Mouse (Mus musculus) MEL-GATA-1-ER (cell line): ENCODE measurements around the gene Plk5.

Source experiments
- DNase-seq: peaks from one replicate; pipeline ENCODE4 v3.0.0-alpha.2; 2012; ENCODE audit warnings: low read depth; ENCODE audit errors: extremely low read depth

Plk5 gene

DNA sequence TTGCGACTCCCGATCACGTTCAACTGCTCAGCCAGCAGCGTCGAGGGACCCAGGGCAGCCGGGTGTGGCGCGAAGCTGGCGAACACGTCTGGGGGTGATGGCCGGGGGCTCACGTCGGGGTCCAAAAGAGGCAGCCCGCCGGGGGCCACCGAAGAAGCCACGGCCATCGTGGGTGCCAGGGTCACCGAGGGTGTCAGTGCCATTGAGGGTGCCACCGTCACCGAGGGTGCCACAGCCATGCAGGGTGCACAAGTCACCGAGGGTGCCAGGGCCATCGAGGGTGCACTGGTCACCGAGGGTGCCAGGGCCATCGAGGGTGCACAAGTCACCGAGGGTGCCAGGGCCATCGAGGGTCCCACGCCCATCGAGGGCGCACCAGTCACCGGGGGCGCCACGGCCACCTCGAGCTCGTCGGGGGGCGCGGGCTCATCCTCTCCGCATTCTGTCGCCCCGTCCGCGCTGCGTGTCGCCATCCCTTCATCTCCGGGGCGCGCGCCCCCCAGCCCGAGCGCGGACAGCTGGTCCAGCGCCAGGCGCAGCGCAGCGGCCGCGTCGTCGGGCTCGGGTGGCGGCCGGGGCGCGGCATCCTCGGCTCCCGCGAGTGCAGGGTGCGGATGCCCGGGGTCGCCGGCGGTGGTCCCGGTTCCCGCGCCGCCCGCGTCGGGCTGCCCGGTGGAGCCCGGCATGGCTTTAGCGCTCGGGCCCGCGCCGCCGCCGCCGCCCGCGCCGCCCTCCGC lies 30.6 kb downstream of the Plk5 start:
- no peak for DNase-seq

DNA sequence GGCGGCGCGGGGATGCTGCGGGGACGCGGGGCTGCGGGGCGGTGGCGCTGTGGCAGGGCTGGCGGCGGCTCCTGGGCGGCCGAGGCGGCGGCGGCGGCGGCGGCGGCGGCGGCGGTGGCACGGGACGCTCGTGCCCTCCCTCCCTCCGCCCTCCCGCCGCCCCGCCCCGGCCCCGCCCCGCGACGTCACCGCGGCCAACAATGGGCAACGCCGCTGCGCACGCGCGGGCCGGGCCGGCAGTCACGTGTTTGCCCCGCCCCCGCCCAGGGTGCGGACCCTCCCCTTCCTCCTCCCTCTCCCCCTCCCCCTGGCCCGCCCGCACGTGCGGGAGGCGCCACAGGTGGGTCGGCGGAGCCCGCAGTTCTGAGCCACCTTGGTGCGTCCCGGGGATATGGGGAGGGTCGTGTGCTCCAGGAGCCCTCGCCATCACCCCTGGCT lies 31.3 kb downstream of the Plk5 start, which contains the start of gene Mex3d:
Gene Mex3d (minus strand): TSS at position 138 of the 438 bp plus-strand sequence.
- DNase-seq, result no peak

DNA sequence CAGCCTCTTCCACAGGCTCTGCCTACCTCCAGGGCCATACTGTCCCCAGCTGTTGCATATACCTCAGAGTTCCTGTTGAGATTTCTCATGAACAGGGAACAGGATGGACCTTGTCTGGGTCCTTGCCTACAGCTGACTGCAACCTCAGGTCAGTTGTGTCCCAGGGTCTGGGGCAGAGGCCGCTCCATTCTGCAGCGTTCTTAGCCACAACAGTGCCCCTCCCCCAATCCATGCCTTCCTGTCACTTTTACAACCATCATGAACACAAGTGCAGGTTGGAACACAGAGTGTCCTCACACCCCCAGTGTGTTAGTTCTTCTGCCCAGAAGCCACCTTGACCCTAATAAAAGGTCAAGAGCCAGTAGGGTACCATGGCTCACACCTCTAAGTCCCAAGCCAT lies 32.5 kb downstream of the Plk5 start:
- no peak for DNase-seq

DNA sequence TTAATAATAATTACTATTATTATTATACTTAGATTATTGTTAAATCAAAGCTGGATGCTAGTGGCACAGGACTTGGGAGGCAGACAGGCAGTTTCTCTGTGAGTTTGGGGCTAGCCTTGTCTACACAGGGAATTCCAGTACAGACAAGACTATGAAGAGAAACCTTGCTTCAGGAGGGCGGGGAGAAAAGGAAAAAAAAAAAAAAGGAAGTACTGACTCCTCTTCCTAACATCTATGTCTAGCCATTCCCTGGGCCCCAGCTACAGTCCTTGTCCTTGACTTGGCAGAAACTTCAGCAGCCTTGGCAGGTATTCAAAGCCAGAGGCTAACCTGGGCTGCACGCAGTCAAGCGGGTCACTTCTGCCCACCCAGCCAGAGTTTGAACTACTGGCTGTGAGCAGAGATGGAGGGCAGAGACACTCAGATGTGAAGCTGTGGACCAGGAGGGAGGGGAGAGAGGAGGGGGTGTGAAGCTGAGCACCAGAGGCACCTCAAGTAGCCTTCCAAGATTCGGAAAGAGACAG lies 33.0 kb downstream of the Plk5 start:
- no peak for DNase-seq

DNA sequence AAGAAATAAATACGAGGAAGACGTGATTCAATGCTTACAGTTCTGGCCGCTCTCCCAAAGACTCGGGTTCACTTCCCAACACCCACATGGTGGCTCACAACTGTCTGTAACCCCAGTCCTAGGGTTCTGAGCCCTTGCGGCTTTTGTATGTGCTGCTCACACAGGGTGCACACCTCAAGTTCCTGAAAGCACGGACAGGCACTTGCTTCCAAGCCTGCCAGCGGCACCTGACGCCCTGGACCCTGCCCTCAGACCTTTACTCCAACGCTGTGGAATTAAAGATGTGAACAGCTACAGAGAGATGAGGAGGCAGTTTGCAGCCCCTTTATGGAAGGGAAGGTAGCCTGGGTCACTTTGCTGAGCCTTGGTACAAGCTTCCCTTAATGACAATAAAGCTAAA lies 34.4 kb downstream of the Plk5 start:
- DNase-seq, result no peak

DNA sequence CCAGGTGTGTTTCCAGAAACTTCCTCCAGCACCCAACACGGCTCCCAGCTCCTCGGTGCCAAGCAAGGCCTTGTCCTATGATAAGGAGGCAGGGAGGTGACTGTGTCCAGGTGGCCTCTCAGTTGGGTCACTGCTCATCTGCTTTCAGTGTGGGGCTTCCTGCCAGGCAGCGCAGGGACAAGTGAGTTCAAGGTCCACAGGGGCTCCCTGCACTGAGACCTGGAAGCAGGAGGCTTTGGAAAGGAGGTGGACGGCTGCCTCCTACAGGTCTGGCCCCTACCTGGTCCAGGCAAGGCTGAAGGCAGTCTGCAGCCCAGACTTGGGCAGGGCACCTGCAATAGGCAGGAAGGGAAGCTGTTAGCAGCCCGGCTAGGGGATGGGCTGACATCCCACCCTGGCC lies 36.4 kb downstream of the Plk5 start:
- no peak for DNase-seq

DNA sequence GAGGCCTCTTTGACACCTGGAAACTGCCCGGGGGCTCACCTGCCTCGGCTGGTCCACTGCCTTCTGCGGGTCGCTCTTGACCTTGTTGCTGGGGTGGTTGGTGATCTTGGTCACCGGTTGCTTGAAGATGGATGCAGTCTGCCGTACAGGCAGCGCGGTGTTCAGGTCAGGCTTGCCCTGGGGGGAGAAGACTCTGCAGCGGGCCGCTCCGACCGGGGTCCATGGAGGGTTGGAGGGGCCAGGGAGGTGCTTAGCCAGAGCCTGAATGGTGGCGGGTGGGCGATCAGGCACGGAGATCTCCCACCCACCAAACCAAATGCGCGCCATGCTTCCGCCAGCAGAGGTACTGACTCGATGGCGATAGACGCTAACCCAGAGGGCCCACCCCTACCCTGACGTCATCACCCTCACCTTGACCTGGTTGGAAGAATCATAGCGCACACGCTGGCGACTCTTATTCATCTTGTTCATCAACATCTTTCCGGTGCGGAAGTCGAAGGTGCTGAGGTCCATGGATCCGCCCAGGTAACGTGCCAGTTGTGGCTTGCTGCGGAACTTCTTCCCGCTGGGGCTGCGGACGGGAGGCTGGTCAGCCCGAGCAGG lies 38.9 kb downstream of the Plk5 start:
- DNase-seq, result no peak

DNA sequence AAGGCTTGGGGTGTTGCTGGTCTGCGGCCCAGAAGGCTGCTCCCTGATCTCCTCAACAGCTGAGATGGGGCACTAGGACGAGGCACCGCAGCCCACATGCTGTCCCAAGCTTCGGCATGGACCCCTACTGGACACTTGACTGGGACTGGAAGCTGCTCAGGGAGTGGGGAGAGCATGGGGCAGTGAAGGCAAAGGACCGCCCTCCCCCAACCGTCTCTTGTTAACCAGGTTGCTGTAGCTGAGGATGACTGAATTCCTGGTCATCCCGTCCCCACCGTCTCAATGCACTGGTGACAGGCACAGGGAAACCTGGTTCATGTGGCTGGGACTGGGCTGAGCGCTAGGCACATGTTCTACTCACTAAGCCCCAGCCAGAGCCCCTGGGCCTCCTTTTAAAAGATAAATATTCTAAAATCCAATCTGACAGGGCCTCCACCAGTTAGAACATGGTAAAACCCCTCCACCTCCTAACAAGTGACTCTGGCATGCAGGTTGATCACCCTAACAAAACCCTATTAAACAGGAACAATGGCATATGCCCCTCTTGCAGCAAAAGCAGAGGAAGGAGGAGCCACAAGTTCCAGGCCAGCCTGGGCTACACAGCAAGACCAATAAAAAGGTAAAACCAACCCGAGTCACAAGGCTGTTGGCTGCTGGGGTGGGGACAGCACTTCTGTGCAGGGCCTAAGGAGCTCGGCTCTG lies 40.7 kb downstream of the Plk5 start:
- no peak for DNase-seq

DNA sequence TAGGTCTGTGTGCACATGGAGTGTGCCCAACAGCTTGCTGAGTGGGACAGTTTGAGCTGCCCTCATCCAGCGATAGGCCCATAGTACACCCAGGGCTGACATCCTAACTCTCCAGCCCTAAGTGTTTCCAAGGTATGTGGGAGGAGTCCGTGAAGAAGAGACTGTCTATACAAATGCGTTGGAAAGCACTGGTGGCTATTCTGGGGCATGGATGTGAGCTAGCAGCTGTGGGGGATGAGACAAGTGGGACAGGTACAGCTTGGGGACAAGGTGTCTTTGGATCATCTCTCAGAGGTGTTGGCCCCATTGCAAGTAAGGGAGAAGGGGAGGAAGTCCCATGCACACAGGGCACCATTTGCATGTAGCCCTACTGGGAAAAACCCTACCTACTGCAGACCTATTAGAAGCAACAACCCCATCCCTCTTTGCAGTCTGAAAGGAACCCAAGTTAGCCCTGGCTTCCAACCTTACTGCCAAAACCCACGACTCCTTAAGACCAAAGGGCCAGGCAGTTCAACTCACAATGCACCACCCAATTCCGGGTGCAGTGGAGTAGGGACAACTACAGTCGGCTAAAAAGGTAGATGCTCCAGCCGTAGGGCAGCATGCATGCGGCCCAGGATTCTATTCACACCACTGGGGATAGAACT lies 41.4 kb downstream of the Plk5 start:
- no peak for DNase-seq

DNA sequence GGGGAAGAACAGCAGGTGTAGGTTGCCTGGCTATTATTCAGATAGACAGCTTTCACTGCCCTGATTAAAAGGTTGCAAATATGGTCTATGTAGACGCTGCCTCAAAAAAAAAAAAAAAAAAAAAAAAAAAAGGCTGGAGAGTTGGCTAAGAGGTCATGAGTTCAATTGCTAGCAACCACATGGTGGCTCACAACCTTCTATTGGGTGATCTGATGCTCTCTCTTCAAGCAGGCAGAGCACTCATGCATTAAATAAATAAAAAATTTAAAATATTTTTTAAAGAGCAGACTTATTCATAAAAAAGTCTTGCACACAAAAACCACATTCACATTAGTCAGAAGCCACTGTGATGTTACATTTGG lies 41.9 kb downstream of the Plk5 start:
- no peak for DNase-seq

DNA sequence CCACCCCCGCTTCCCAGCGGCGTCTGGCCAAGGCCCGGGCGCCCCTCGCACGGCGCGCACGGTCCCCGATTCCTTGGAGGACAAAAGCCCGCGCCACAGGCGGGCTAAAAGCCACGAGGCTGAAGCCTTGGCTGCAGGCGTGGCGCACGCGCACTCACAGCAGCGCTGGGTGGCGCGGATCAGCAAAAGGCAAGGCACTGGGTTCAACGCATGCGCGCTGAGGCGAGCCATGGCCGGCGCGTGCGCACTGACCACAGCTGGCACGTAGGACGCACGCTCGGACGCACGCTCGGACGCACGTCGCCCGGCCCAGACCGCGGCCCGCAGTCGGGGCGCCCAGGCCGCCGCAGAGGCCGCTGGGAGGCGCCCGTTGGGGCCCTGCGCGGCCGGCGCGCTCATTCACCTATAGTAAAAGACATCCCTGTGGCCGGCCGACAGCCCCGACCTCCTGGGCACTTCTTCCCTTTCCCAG lies 42.5 kb downstream of the Plk5 start:
- peak; percentile 88 for DNase-seq

DNA sequence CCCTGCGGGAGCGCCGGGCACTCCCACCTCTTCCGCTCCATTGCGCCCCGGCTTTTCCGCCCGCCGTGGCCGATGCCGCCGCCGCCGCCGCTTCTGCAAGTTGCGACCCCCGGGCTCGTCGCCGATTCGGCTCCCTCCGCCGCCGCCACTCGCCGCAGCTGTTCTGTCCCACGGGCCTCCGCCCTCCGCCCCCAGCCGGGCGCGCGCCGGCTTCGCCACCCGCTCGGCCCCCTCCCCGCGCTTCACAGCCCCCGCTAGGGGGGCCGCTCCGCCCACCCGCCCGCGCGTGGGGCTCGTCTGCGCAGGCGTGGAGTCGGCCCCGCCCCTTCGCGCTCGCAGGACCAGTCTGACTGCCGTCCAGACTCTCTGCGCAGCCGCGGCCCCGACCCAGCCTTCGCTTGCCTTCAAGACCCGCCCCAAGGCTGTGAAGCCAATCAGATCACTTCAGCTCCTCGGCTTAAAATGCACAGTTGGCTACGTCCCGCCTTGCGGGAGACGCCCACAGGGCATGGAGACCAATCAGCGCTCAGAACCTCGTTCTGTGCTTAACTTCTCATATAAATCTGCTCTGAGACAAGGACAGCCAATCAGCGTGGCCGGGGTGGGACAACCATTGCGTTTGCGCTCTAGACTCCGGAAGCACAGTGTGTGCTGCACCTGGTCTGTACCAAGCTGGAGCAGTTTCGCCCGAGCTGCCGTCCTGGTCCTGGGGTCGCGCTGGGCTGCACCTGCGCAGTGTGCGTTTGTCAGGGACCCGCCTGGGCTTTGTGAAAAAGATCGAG lies 43.1 kb downstream of the Plk5 start, which contains the start of gene Mbd3:
Gene Mbd3 (minus strand): TSS at position 360 of the 782 bp plus-strand sequence.
- DNase-seq, result peak; percentile 100

DNA sequence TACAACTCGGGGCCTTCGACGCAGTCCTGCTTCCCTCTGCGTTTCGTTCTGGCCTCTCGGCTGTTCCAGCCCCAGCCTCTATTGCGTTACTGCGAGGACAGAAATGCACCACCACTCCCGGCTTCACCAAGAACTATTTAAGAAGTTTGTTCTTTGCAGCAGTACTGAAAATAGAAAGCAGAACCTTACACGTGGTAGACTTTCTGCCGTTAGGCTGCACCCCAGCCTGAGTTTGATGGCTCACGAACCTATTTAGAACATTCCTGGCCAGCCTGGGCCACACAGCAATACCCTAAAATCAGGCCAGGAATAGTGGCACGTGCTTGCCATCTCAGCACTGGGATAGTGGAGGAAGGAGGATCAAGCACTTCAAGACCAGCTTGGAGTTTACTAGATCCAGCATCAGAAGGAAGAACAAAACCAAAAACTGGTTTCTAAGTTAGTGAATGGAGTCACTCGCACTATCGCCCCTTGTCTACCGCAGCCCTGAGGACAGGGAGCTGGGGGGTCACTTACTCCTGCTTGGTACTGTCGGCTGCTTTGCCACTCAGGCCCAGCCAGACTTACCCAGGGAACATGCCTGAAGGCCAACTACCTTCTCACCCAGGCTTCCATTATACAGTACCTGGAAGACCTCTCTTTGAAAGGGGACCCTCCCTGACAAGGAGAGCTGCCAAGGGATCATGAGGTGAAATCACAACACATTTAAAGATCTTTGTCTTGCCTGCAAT lies 43.9 kb downstream of the Plk5 start:
- DNase-seq, result no peak

DNA sequence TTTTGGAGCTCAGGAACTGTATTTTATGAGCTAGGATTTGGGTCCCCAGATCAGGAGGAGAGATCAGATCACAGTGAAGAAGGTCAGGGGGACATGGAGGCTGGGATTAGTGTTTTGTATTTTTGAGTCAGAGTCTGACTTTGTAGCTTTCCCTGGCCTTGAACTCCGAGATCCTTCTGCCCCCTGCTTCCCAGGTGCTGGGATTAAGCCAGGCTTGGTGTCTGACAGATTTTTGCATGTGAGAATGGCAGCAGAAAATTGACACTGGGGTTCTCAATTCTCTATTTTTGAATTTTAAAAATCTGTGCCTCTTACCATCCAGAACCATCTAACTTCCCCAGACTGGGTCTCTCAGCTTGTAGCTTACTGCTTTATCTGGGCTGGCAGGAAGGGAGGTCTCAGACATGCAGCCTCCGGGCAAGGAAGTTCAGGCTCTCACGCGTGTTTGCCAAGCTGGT lies 44.5 kb downstream of the Plk5 start:
- no peak for DNase-seq

DNA sequence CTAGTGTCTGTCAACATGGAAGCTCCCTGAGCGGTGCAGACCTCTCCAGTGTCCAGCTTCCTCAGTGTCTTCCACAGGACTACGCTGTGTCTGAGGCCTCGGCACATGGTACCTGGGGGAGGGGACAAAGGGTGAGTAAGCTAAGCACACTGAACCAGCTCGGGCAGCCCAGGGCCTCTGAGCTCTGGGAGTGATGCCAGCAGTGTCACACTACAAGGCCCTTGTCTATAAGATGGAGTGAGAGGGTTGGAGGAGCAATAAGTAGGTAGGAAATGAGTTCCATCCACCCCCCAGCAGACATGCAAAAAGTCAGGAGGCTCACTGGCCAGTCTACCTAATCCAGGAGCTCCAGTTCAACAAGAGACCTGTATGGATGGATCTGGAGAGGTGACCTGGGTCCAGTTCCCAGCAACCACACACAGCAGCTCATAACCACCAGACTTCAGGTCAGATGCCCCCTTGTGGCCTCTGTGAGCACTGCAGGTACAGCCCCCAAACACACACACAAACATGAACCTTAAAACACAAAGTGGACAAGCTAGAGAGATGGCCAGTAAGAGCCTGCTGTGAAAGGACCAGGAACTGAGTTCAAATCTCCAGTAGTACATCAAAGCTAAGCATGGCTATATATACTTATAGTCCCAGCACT lies 46.9 kb downstream of the Plk5 start:
- DNase-seq, result no peak

DNA sequence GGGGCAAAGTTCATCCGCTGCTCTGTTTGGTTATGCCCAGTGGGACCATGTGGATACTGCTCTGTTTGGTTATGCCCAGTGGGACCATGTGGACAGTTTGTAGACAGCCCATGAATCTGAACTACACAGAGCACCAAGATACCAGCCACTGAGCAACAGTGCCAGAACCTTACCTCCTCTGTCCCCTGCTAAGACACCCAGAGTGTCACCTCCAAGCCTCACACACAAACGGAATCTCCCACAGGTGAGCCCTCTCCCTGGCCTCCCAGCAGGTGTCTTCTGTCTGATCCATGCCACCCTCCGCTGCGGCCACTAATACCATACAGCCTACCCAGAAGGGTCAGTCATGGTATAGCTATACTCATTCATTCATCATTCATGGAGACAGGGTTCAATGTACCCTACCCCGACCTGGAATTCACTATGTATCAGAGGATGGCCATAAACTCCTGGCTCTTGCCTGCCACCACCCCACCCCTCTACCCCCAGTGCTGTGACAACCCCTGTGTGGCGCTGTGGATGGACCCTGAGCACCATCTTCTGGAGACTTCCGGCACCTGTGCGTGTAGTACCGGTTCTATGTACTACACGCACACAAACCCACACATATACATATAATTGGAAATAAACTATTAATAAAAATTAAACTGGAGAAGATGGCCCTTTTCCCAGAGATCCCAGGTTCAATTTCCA lies 49.4 kb downstream of the Plk5 start:
- DNase-seq, result no peak

DNA sequence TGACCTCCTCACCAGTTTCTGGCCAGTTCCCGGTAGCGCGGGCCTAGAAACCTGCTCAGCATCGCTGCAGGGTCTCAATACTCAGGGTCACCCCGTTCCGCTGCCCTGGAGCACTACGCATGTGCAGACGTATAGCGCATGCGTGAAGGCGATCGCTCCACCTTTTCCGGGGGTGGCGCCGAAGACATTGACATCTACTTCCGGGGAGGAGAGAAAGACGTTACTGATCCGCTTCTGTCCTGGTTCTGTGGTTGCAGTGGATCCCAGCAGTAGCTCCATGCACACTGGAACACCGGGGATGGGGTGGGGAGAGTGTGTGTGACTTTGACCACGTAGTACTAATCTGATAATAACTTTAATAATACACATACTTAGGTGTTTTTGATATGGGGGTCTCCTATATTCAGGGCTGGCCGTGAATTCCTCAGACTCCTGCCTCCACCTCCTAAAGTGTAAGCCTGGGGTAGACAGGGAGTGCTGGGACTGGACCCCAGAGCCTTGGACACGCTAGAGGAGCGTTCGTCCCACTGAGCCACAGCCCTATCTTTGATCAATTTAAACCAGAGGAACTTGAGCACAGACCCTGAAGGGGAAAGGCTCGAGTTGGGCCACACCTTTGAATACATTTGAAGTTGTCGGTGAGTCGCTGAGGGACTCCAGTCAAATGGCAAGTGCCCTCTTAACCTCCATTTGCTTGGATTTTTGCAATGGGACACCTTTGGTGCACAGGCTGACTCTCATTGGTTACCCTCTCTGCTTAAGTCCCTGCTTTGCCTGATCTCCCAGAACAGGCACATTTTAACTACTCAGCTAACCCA lies 50.6 kb downstream of the Plk5 start, which contains the start of gene Uqcr11:
Gene Uqcr11 (minus strand): TSS at position 147 of the 818 bp plus-strand sequence.
- DNase-seq, result peak; percentile 84

DNA sequence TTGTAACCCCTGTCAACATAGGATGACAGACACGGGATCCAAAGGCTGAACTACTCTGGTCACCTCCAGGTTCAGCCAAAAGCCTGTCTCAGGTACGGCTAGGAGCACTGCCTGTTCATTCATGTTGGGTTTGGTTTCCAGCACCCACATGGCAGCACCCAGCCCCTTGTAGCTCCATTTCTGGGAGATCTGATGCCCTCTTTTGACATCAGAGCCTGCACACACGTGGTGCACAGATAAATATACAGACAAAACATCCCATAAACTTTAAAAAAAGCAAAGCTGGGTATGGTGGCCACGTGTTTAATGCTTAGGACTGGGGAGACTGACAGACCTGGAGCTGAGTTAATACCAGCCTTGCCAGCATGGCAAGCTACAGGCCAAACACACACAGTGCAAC lies 51.7 kb downstream of the Plk5 start:
- DNase-seq, result no peak
